Mouse (Mus musculus) liver, postnatal 0 days (tissue): ENCODE data around the gene Zyg11b. TPM values are rescaled to one million over a fixed set of nuclear protein-coding genes. Genes with fewer than 3 reads are reported as not detected.

Experiments
- ATAC-seq: fragments of 200-750 bp; cut with Nextera tagmentation; 2 replicates; pipeline ENCODE4 v1.8.0; 2017; ENCODE audit warnings: mild to moderate bottlenecking, moderate library complexity
- DNase-seq: peaks from one replicate; pipeline ENCODE4 v3.0.0-alpha.2; 2016
- H3K27ac ChIP-seq: fragments of 300-500 bp; sonication (generic); 2 replicates; pipeline ENCODE4 v1.5.1; 2014; ENCODE audit warnings: antibody characterized with exemption, moderate library complexity, mild to moderate bottlenecking, low read depth
- H3K27me3 ChIP-seq: fragments of 300-500 bp; sonication (generic); 2 replicates; pipeline ENCODE4 v1.6.1; 2014; ENCODE audit warnings: low read length, control low read depth, mixed read lengths; ENCODE audit not compliant: insufficient read depth
- H3K36me3 ChIP-seq: fragments of 300-500 bp; sonication (generic); replicated peaks from 2 replicates; pipeline ENCODE4 v1.6.1; 2014; ENCODE audit warnings: mild to moderate bottlenecking, control low read depth, low read length, moderate library complexity, mixed read lengths; ENCODE audit not compliant: insufficient read depth
- H3K4me1 ChIP-seq: fragments of 300-500 bp; sonication (generic); 2 replicates; pipeline ENCODE4 v1.6.1; 2014; ENCODE audit warnings: antibody characterized with exemption, mild to moderate bottlenecking, control low read depth; ENCODE audit not compliant: insufficient read depth
- H3K4me2 ChIP-seq: fragments of 300-500 bp; sonication (generic); 2 replicates; pipeline ENCODE4 v1.6.1; 2014; ENCODE audit warnings: low read depth, mild to moderate bottlenecking, low read length, moderate library complexity, mixed read lengths
- H3K4me3 ChIP-seq: fragments of 300-500 bp; sonication (generic); 2 replicates; pipeline ENCODE4 v1.5.1; 2014; ENCODE audit warnings: low read depth, low read length
- H3K9ac ChIP-seq: fragments of 300-500 bp; sonication (generic); replicated peaks from 2 replicates; pipeline ENCODE4 v1.6.1; 2014; ENCODE audit warnings: mild to moderate bottlenecking, moderate library complexity
- H3K9me3 ChIP-seq: fragments of 300-500 bp; sonication (generic); 2 replicates; pipeline ENCODE4 v1.6.1; 2016; ENCODE audit warnings: mild to moderate bottlenecking, control low read depth, low read length, mixed read lengths
- CTCF ChIP-seq: sonication (generic); IDR thresholded peaks from 2 replicates; pipeline ENCODE4 v1.5.1; 2016; ENCODE audit warnings: antibody characterized with exemption, low read depth
- EP300 ChIP-seq: IDR thresholded peaks from 2 replicates; pipeline ENCODE4 v1.6.1; 2016; ENCODE audit warnings: antibody characterized with exemption, low read depth, mild to moderate bottlenecking
- WGBS: fragments of 180-500 bp; shearing (Covaris S2); extraction: QIAGEN DNeasy Blood & Tissue Kit; methylation state at CpG from one replicate; pipeline ENCODE4 v1.1.7; 2014; ENCODE audit not compliant: insufficient replicate concordance; 5-methylcytosine and 5-hydroxymethylcytosine counted together
- polyA plus RNA-seq: library from polyadenylated mRNA; unstranded; fragments of >200 nt; fragmentation: Nextera tagmentation; extraction: Ambion mirVana; gene quantifications from 2 replicates; pipeline ENCODE4 v1.2.1, GENCODE M21; 2015

Zyg11b gene
- polyA plus RNA-seq, 1 experiment from 2014 or later, result 2.6 TPM

- WGBS, result 82% methylated on average over 6 of the region's 6 CpGs
- TF ChIP-seq EP300, result no peak
- TF ChIP-seq CTCF, result peak; percentile 46
- Histone ChIP-seq H3K4me2 (no peak overlapping the region), H3K9ac (no peak overlapping the region), H3K36me3 (peaks cover 55% of the 10 kb centered on the region), H3K27ac (no peak overlapping the region), H3K4me1 (no peaks in the 10 kb centered on the region), H3K9me3 (no peaks in the 10 kb centered on the region), H3K4me3 (no peak overlapping the region), H3K27me3 (no peaks in the 10 kb centered on the region)
- no peak for DNase-seq
- ATAC-seq, result no peak
These were observed 47.6 kb downstream of the Zyg11b start for GRCm38 (mm10) chr4:108253317-108253716.

- Histone ChIP-seq H3K4me1 (no peaks in the 10 kb centered on the region), H3K4me3 (no peak overlapping the region), H3K4me2 (no peak overlapping the region), H3K36me3 (peaks cover 46% of the 10 kb centered on the region), H3K9ac (no peak overlapping the region), H3K9me3 (no peaks in the 10 kb centered on the region), H3K27ac (no peak overlapping the region), H3K27me3 (no peaks in the 10 kb centered on the region)
- TF ChIP-seq CTCF (no peak), EP300 (no peak)
- WGBS, result 61% methylated on average over 9 of the region's 9 CpGs
- DNase-seq (no peak), ATAC-seq (no peak)
These were observed 50.4 kb downstream of the Zyg11b start for GRCm38 (mm10) chr4:108250501-108250900.

DNA sequence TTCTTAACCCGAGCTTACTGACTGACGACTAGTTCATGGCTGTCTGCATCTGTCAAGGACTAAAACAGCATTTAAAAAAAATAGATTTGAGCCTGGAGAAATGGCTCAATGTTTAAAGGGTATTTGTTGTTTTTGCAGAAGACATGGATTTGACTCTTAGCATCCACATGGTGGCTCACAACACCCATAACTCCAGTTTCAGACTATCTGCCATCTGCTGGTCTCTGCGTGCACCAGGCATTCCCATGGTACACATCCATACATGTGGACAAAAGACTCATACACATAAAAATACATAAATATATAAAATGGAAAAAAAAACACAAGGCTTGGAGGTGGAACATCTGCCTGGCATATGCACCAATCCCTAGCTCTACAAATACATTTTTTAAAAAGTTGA, 51.6 kb downstream of the Zyg11b start:
- Histone ChIP-seq H3K27ac (no peak overlapping the region), H3K9me3 (no peaks in the 10 kb centered on the region), H3K36me3 (peaks cover 44% of the 10 kb centered on the region), H3K9ac (no peak overlapping the region), H3K4me2 (no peak overlapping the region), H3K27me3 (no peaks in the 10 kb centered on the region), H3K4me3 (no peak overlapping the region), H3K4me1 (no peaks in the 10 kb centered on the region)
- DNase-seq (no peak), ATAC-seq (no peak)
- TF ChIP-seq EP300 (no peak), CTCF (no peak)
- WGBS, result 85% methylated on average over 3 of the region's 3 CpGs

- DNase-seq, result no peak
- peak; percentile 95 for ATAC-seq
- no peaks in the 10 kb centered on the region for H3K4me1 ChIP-seq
These were observed 67.2 kb downstream of the Zyg11b start for GRCm38 (mm10) chr4:108233654-108234053.

GRCm38 (mm10) chr4:108225341-108225872, 75.5 kb downstream of the Zyg11b start:
- H3K36me3 ChIP-seq, result no peaks in the 10 kb centered on the region
- no peaks in the 10 kb centered on the region for H3K27me3 ChIP-seq
- H3K27ac ChIP-seq, result peak overlapping the region; percentile 75
- no peaks in the 10 kb centered on the region for H3K9me3 ChIP-seq
- DNase-seq (peak; percentile 35), ATAC-seq (peak; percentile 80)
- TF ChIP-seq EP300, result no peak; the same call in none of the 2 replicates
- TF ChIP-seq CTCF, result no peak
- H3K4me1 ChIP-seq, result no peaks in the 10 kb centered on the region; the same call in 1 of the 2 replicates
- no peak overlapping the region for H3K4me3 ChIP-seq
- no peak overlapping the region; the same call in 1 of the 2 replicates for H3K9ac ChIP-seq
- no peak overlapping the region for H3K4me2 ChIP-seq
- 57% methylated on average over 3 of the region's 3 CpGs for WGBS

More at GRCm38 (mm10) chr4:108233654-108234053, 67.2 kb downstream of the Zyg11b start:
- peak overlapping the region; percentile 93 for H3K27ac ChIP-seq
- H3K4me2 ChIP-seq, result no peak overlapping the region
- no peak overlapping the region for H3K4me3 ChIP-seq
- H3K36me3 ChIP-seq, result peaks cover 18% of the 10 kb centered on the region
- H3K27me3 ChIP-seq, result no peaks in the 10 kb centered on the region
- 65% methylated on average over 3 of the region's 3 CpGs for WGBS
- no peaks in the 10 kb centered on the region for H3K9me3 ChIP-seq
- TF ChIP-seq EP300 (peak; percentile 85), CTCF (no peak)
- H3K9ac ChIP-seq, result no peak overlapping the region

DNA sequence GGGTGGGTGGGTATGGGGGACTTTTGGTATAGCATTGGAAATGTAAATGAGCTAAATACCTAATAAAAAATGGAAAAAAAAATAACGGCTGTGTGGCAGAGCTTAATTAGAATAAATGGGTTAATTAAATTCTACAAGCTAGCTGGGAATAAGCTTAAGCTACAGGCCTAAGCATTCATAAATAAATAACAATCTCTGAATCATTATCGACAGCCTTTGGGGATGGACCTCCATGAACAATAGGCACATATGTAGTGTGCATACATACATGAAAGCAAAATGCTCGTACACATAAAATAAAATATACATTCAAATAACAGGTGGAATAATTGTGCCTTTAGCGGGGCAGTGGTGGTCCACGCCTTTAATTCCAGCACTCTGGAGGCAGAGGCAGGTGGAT, 78.4 kb downstream of the Zyg11b start:
- no peaks in the 10 kb centered on the region for H3K36me3 ChIP-seq
- no peak overlapping the region for H3K9ac ChIP-seq
- DNase-seq (no peak), ATAC-seq (no peak)
- no peaks in the 10 kb centered on the region; the same call in none of the 2 replicates for H3K4me1 ChIP-seq
- H3K4me2 ChIP-seq, result no peak overlapping the region
- no peak overlapping the region for H3K4me3 ChIP-seq
- H3K9me3 ChIP-seq, result no peaks in the 10 kb centered on the region
- H3K27ac ChIP-seq, result no peak overlapping the region
- 82% methylated on average over 5 of the region's 5 CpGs for WGBS
- TF ChIP-seq CTCF (no peak), EP300 (no peak)
- H3K27me3 ChIP-seq, result peaks cover 14% of the 10 kb centered on the region; the same call in 1 of the 2 replicates

GRCm38 (mm10) chr4:108219019-108219418, 81.9 kb downstream of the Zyg11b start:
- DNase-seq (no peak), ATAC-seq (no peak)
- Histone ChIP-seq H3K9ac (no peak overlapping the region), H3K4me1 (no peaks in the 10 kb centered on the region; the same call in 1 of the 2 replicates), H3K36me3 (no peaks in the 10 kb centered on the region), H3K4me3 (no peak overlapping the region), H3K27ac (no peak overlapping the region), H3K4me2 (no peak overlapping the region), H3K27me3 (peaks cover 25% of the 10 kb centered on the region), H3K9me3 (no peaks in the 10 kb centered on the region)
- WGBS, result 27% methylated on average over 9 of the region's 9 CpGs
- no peak for TF ChIP-seq CTCF
- TF ChIP-seq EP300, result no peak
